Mouse (Mus musculus) midbrain, embryonic 16.5 days (tissue): ENCODE measurements at regions not wholly inside any gene's neighbourhood (a gene's known extent, or its start where the extent isn't known, plus 50 kb on each side); places are given as distances from the start of the nearest gene placed in this dataset.

Experiments
- ATAC-seq: fragments of 200-750 bp; cut with Nextera tagmentation; 2 replicates; pipeline ENCODE4 v1.8.0; 2017; ENCODE audit warnings: moderate TSS enrichment
- H3K27ac ChIP-seq: fragments of 300-500 bp; sonication (generic); 2 replicates; pipeline ENCODE4 v1.5.1; 2014; ENCODE audit warnings: mild to moderate bottlenecking, low read length, mixed read lengths
- H3K27me3 ChIP-seq: fragments of 300-500 bp; sonication (generic); 2 replicates; pipeline ENCODE4 v1.6.1; 2014; ENCODE audit warnings: low read depth, low read length, mixed read lengths; ENCODE audit not compliant: control insufficient read depth, insufficient read depth
- H3K36me3 ChIP-seq: fragments of 300-500 bp; sonication (generic); 2 replicates; pipeline ENCODE4 v1.6.1; 2014; ENCODE audit warnings: mild to moderate bottlenecking, low read length, moderate library complexity, mixed read lengths; ENCODE audit not compliant: control insufficient read depth, insufficient read depth
- H3K4me1 ChIP-seq: fragments of 300-500 bp; sonication (generic); 2 replicates; pipeline ENCODE4 v1.6.1; 2014; ENCODE audit warnings: mild to moderate bottlenecking, low read length, mixed read lengths; ENCODE audit not compliant: control insufficient read depth, insufficient read depth
- H3K4me2 ChIP-seq: fragments of 300-500 bp; sonication (generic); 2 replicates; pipeline ENCODE4 v1.6.1; 2014; ENCODE audit warnings: mild to moderate bottlenecking, low read length, mixed read lengths
- H3K4me3 ChIP-seq: fragments of 300-500 bp; sonication (generic); 2 replicates; pipeline ENCODE4 v1.5.1; 2014; ENCODE audit warnings: low read depth, mild to moderate bottlenecking, low read length, moderate library complexity, mixed read lengths
- H3K9ac ChIP-seq: fragments of 300-500 bp; sonication (generic); 2 replicates; pipeline ENCODE4 v1.6.1; 2014; ENCODE audit warnings: low read depth, low read length, mixed read lengths
- H3K9me3 ChIP-seq: fragments of 300-500 bp; sonication (generic); replicated peaks from 2 replicates; pipeline ENCODE4 v1.6.1; 2014; ENCODE audit warnings: mild to moderate bottlenecking, low read length, mixed read lengths; ENCODE audit not compliant: control insufficient read depth, poor library complexity, severe bottlenecking
- WGBS: fragments of 180-500 bp; shearing (Covaris S2); extraction: QIAGEN DNeasy Blood & Tissue Kit; methylation state at CpG from one replicate; pipeline ENCODE4 v1.1.7; 2014; 5-methylcytosine and 5-hydroxymethylcytosine counted together

DNA sequence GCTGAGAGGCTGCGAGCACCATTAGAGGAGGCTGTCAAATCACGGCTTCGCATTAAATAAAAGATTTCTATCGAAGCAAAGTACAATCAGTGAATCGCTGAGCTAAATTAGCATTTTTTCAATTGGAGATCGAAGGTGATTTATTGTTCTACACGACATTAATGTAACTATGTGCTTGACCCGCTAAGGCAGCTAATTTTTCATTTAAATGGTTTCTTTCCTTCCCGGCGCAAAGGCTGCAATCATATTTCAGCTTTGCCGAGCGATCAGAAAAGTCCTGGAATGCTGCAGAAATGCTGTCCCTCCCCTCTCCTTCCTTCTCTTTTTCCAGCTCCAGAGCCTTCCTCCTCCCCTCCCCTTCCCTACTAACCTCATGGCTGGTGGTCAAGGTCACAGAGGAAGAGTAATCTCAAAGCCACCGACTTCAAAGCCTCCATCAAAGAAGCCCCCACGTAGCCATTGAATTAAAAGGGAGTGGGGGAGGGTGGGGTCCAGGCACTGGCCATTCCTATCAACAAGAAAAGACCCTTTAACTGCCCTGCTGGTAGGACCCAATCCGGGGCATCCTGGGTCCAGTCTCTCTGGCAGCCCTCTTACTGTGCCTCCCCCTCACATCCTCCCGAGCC lies 387.8 kb downstream of the Sorl1 start:
- Histone ChIP-seq H3K4me3 (peak overlapping the region; percentile 36), H3K4me2 (peak overlapping the region; percentile 59), H3K36me3 (no peaks in the 10 kb centered on the region), H3K27ac (peak overlapping the region; percentile 95), H3K4me1 (peaks cover 18% of the 10 kb centered on the region; the same call in 1 of the 2 replicates), H3K9me3 (no peaks in the 10 kb centered on the region), H3K27me3 (no peaks in the 10 kb centered on the region), H3K9ac (peak overlapping the region; percentile 66)
- under 1% methylated on average over 16 of the region's 16 CpGs for WGBS
- ATAC-seq: peak; percentile 72

DNA sequence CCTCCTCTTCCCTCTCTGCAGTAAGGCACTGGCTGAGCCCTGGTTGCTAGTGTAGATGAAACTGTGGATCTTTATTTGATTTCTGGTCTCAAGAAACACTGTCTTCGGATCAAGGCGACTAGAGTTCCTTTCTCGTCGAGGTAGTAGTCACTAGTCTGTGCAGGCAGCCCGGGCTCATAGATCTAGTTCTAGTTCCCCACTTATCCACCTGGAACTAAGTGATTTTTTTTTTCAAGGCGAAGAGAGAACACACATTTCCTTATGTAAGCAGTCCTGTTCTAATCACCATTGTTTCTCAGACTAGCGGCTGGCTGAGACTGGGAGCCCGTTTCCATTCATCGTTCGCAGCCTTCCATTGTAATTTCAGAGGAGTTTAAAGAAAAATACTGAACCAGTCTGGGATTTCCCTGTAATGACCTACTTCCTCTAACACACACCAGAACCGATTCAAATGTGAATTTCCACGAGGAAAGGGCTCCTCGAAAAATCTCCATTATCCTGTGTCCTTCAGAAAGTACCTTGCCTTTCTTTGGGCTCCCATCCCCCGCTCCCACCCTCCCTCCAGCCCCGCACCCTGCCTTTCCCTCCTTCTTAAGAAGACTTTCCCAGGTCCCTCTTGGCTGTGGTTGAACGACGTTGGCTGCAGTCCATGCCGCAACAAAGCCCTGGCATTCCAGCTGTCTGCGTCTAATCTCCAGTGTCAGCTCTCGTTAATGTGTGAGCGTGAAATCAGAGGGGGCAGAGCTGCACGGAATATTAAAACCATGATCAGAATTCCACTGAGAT lies 388.5 kb downstream of the Sorl1 start:
- Histone ChIP-seq H3K27me3 (no peaks in the 10 kb centered on the region), H3K9ac (peak overlapping the region; percentile 66), H3K27ac (peak overlapping the region; percentile 95), H3K4me2 (peak overlapping the region; percentile 59), H3K9me3 (no peaks in the 10 kb centered on the region), H3K4me3 (peak overlapping the region; percentile 36), H3K4me1 (peaks cover 18% of the 10 kb centered on the region; the same call in 1 of the 2 replicates), H3K36me3 (no peaks in the 10 kb centered on the region)
- under 1% methylated on average over 22 of the region's 22 CpGs for WGBS
- peak; percentile 94 for ATAC-seq

DNA sequence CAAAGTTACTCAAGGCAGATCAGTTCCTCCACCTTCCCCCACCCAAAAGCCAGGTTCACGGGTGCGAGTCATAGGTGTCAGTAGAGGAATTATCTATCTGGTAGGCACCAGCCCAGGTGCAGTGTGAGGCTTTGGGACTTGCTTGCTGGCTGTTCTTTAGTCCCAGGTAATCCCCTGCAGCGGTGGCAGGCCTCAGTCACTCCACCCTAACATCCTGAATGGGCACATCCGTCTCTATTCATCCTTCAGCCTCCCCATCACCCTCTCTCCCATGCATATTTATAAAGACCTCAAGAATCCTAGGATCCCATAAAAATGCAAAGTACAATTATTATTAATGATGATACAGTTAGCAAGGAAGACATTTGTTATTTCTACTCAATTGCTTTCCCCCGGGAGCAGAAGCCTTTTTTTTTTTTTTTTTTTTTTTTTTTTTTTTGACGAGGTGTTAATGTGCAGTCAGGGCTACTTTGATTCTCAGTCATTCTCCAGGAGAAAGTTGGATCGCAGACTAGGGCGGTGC lies 389.1 kb downstream of the Sorl1 start:
- no peaks in the 10 kb centered on the region for H3K9me3 ChIP-seq
- peak overlapping the region; percentile 59 for H3K4me2 ChIP-seq
- H3K27ac ChIP-seq: peak overlapping the region; percentile 95
- 14% methylated on average over 8 of the region's 8 CpGs for WGBS
- ATAC-seq: peak; percentile 13; the same call in 1 of the 2 replicates
- no peaks in the 10 kb centered on the region for H3K36me3 ChIP-seq
- peak overlapping the region; percentile 66 for H3K9ac ChIP-seq
- H3K4me3 ChIP-seq: peak overlapping the region; percentile 36
- no peaks in the 10 kb centered on the region for H3K27me3 ChIP-seq
- H3K4me1 ChIP-seq: peaks cover 18% of the 10 kb centered on the region; the same call in 1 of the 2 replicates

DNA sequence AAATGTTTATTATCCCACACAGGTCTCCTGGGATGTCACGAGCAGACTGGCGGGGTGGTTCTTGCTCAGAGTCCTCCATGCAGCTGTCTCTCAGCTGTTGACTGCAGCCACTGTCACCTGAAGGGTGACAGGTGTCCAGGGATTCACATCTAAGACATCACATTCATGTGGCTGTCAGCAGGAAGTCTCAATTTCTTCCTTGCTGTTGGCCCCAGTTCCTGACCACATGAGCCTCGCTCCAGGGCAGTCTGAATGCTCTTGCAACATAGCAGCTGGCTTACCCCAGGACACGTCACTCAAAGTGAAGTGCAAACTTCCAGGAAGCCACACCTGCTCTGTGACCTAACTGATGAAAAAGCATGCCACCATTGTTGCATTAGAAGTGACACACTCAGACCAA lies 402.5 kb downstream of the Sorl1 start:
- Histone ChIP-seq H3K9me3 (no peaks in the 10 kb centered on the region), H3K4me2 (no peak overlapping the region), H3K27me3 (no peaks in the 10 kb centered on the region), H3K4me1 (no peaks in the 10 kb centered on the region), H3K36me3 (no peaks in the 10 kb centered on the region), H3K27ac (no peak overlapping the region), H3K4me3 (no peak overlapping the region), H3K9ac (no peak overlapping the region)
- no peak for ATAC-seq
- WGBS: 84% methylated on average over 4 of the region's 4 CpGs

DNA sequence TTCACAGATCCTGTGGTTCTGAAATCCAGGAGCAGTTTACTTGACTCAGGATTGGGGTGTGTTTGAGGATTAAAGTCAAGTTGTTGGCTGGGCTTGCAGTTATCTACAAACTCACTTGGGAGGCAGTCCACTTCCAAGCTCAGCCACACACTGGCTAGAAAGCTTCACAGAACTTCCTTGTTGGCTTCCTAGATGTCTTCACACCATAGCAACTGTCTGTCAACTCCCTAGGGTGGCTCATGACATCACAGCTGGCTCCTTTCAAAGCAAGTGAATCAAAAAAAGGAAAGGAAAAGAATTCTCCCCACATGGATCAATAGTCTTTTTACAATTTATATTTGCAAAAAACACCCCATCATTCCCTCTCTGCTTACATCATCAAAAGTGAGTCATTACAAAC lies 408.9 kb downstream of the Sorl1 start:
- no peak overlapping the region for H3K4me2 ChIP-seq

DNA sequence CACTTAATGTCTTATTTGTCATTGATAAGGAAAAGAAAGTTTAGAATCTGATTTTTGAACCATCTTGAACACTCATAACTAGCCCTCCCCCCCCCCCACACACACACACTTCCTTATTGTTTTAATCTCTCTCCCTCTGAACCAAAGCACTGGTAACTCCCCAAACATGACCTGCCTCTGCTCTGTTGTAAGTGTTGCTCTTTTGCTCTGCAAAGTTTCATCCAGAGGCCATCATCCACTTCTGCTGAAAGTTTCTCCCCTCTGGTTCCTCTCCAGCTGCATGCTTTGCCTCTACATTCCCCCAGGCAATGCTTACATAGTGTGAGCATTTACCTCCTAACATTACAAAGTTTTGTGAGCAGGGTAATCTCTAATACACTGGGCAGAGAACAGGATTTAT lies 418.1 kb downstream of the Sorl1 start:
- H3K4me1 ChIP-seq: no peaks in the 10 kb centered on the region
- ATAC-seq: no peak
- no peak overlapping the region for H3K27ac ChIP-seq
- H3K9me3 ChIP-seq: no peaks in the 10 kb centered on the region
- no peaks in the 10 kb centered on the region for H3K27me3 ChIP-seq
- H3K4me3 ChIP-seq: no peak overlapping the region
- no peaks in the 10 kb centered on the region for H3K36me3 ChIP-seq
- no peak overlapping the region for H3K9ac ChIP-seq
- no peak overlapping the region for H3K4me2 ChIP-seq

More for the DNA sequence above, 408.9 kb downstream of the Sorl1 start:
- Histone ChIP-seq H3K9me3 (no peaks in the 10 kb centered on the region), H3K9ac (no peak overlapping the region), H3K27me3 (no peaks in the 10 kb centered on the region), H3K4me3 (no peak overlapping the region), H3K27ac (no peak overlapping the region), H3K4me1 (no peaks in the 10 kb centered on the region), H3K36me3 (no peaks in the 10 kb centered on the region)
- ATAC-seq: no peak

DNA sequence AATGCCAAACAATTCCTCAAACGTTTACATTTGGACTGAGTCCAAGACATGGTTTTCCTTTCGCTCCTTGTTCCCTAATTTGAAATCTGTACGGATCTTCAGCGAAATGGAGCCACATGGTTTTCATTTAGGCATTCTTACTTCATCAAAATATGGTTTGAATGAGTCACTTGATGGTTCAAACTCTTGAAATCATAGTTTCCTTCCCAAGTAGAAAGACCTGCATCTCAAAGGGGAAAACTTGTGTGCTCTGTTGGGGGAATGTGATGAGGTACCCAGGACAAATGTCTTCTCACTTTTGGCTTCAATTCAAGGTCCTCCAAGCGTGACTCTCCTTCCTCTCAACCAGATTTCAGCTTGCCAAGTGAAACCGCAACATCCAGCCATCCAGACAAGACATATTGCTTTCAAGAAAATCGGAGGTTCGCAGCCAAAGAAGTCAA lies 418.6 kb downstream of the Sorl1 start:
- Histone ChIP-seq H3K4me3 (no peak overlapping the region), H3K4me2 (no peak overlapping the region), H3K4me1 (no peaks in the 10 kb centered on the region; the same call in 1 of the 2 replicates), H3K27ac (no peak overlapping the region), H3K9me3 (no peaks in the 10 kb centered on the region), H3K9ac (no peak overlapping the region), H3K27me3 (no peaks in the 10 kb centered on the region), H3K36me3 (no peaks in the 10 kb centered on the region)
- 72% methylated on average over 8 of the region's 8 CpGs for WGBS
- no peak for ATAC-seq

DNA sequence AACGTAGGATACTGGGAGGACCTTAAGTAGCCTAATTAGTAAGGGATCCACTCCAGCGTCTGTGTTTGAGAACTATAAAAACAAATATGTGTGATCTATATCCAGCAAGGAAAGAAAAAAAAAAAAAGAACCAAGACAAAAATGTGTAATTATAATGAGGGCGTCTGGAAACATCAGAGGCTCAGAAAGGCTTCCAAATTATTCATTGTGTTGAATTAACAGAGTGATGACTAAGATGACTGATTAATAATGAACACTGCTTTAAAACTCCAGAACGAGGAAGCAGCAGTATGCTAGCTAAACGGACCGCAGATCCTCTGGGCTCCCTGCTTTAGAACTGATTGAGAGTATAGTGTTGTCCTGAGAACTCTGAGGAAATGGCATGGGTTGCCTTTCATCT lies 421.0 kb downstream of the Sorl1 start:
- no peaks in the 10 kb centered on the region for H3K36me3 ChIP-seq
- H3K27me3 ChIP-seq: no peaks in the 10 kb centered on the region
- H3K4me2 ChIP-seq: no peak overlapping the region
- no peak for ATAC-seq
- H3K4me1 ChIP-seq: peaks cover 9% of the 10 kb centered on the region
- H3K27ac ChIP-seq: no peak overlapping the region
- no peak overlapping the region for H3K9ac ChIP-seq
- WGBS: 66% methylated on average over 6 of the region's 6 CpGs
- no peaks in the 10 kb centered on the region for H3K9me3 ChIP-seq
- no peak overlapping the region for H3K4me3 ChIP-seq

DNA sequence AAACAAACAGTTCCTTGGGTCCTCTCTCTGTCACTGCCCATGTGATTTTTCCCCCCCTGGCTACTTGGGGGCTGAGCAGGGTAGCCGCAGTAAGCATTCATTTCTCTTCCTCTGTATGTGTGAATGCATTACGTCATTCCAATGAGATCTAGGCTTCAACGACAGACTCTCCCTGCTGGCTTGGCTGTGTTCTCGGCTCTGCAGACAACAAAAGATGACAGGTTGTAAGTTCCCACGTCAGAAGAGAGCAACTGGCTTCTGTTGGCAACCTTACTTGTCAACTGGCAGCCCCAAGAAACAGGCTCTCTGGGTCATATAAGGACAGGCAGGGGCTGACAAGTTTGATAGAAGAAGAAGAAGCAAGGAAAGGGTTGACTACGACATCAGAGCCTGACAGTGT lies 423.4 kb downstream of the Sorl1 start:
- Histone ChIP-seq H3K4me1 (peaks cover 20% of the 10 kb centered on the region), H3K9me3 (no peaks in the 10 kb centered on the region), H3K4me3 (no peak overlapping the region), H3K27me3 (no peaks in the 10 kb centered on the region), H3K27ac (no peak overlapping the region), H3K4me2 (no peak overlapping the region), H3K36me3 (no peaks in the 10 kb centered on the region), H3K9ac (no peak overlapping the region)
- ATAC-seq: no peak
- 24% methylated on average over 6 of the region's 6 CpGs for WGBS
